Mouse (Mus musculus) ES-Bruce4 (cell line): ENCODE measurements around the gene Celsr1. TPM values are rescaled to one million over a fixed set of nuclear protein-coding genes. Genes with fewer than 3 reads are reported as not detected.
A peak's percentile ranks its signal among the peaks of the same experiment; 100 is the strongest.
"Not testable (repeated sequence)": the region's sequence is repeated elsewhere in the genome, so short reads cannot be mapped to it uniquely, and the experiment has no call there.

Source experiments
- H3K27ac ChIP-seq: 2 replicates; pipeline ENCODE4 v1.5.1; 2012; ENCODE audit warnings: low read length, inconsistent platforms; ENCODE audit not compliant: insufficient read depth
- H3K27me3 ChIP-seq: 2 replicates; pipeline ENCODE4 v1.6.1; 2012; ENCODE audit warnings: mild to moderate bottlenecking, low read length, inconsistent platforms; ENCODE audit not compliant: control insufficient read depth, poor library complexity, insufficient read depth, severe bottlenecking
- H3K36me3 ChIP-seq: 2 replicates; pipeline ENCODE4 v1.6.1; 2012; ENCODE audit warnings: inconsistent platforms, mild to moderate bottlenecking, low read length, moderate library complexity; ENCODE audit not compliant: control insufficient read depth, poor library complexity, insufficient read depth, severe bottlenecking
- H3K4me1 ChIP-seq: one replicate; pipeline ENCODE4 v1.8.1; 2011; ENCODE audit warnings: low read length; ENCODE audit not compliant: control insufficient read depth, insufficient read depth
- H3K4me3 ChIP-seq: 2 replicates; pipeline ENCODE4 v1.5.1; 2011; ENCODE audit warnings: low read depth, mild to moderate bottlenecking, low read length
- H3K9ac ChIP-seq: 2 replicates; pipeline ENCODE4 v1.6.1; 2012; ENCODE audit warnings: low read depth, mild to moderate bottlenecking, inconsistent platforms; ENCODE audit not compliant: poor library complexity, severe bottlenecking
- H3K9me3 ChIP-seq: replicated peaks from 2 replicates; pipeline ENCODE4 v1.6.1; 2012; ENCODE audit warnings: mild to moderate bottlenecking, low read length, inconsistent platforms; ENCODE audit not compliant: control insufficient read depth, poor library complexity, insufficient read depth, severe bottlenecking
- CTCF ChIP-seq: IDR thresholded peaks from one replicate; pipeline ENCODE4 v1.8.1; 2011; ENCODE audit warnings: low read depth, low read length
- EP300 ChIP-seq: IDR thresholded peaks from 2 replicates; pipeline ENCODE4 v1.6.1; 2011; ENCODE audit warnings: low read depth, low read length; ENCODE audit not compliant: insufficient read depth
- POLR2A ChIP-seq: IDR thresholded peaks from one replicate; pipeline ENCODE4 v1.8.1; 2011; ENCODE audit warnings: low read length; ENCODE audit not compliant: insufficient read depth
- polyA plus RNA-seq: library from polyadenylated mRNA; stranded (reverse); fragments of >200 nt; gene quantifications from 2 replicates; pipeline ENCODE4 v1.2.4, GENCODE M21; 2011; ENCODE audit warnings: low read depth; ENCODE audit not compliant: missing spikeins, insufficient read depth, insufficient read length

The Celsr1 gene
- polyA plus RNA-seq, 1 experiment = 10.2 TPM

- H3K27me3 ChIP-seq = no peaks in the 10 kb centered on the region
- no peak overlapping the region for H3K9ac ChIP-seq
- no peak for TF ChIP-seq POLR2A
- TF ChIP-seq CTCF = no peak
- TF ChIP-seq EP300 = no peak
- H3K9me3 ChIP-seq = no peaks in the 10 kb centered on the region
- no peaks in the 10 kb centered on the region for H3K36me3 ChIP-seq
- no peak overlapping the region for H3K27ac ChIP-seq
- peaks cover 2% of the 10 kb centered on the region for H3K4me1 ChIP-seq
- no peak overlapping the region for H3K4me3 ChIP-seq
These were observed 22.7 kb upstream of the Celsr1 start for GRCm38 (mm10) chr15:86056221-86056760.

GRCm38 (mm10) chr15:86054861-86055260 lies 21.3 kb upstream of the Celsr1 start:
- not testable (repeated sequence) for H3K27ac ChIP-seq, H3K4me1 ChIP-seq, H3K36me3 ChIP-seq, H3K27me3 ChIP-seq, H3K4me3 ChIP-seq, H3K9me3 ChIP-seq, H3K9ac ChIP-seq

- no peaks in the 10 kb centered on the region for H3K9me3 ChIP-seq
- peaks cover 2% of the 10 kb centered on the region for H3K4me1 ChIP-seq
- no peaks in the 10 kb centered on the region for H3K36me3 ChIP-seq
These were observed 20.4 kb upstream of the Celsr1 start for GRCm38 (mm10) chr15:86053890-86054536.

GRCm38 (mm10) chr15:86051878-86052478 lies 18.4 kb upstream of the Celsr1 start:
- Histone ChIP-seq H3K4me3 (no peak overlapping the region), H3K27ac (no peak overlapping the region), H3K4me1 (no peaks in the 10 kb centered on the region), H3K9me3 (no peaks in the 10 kb centered on the region), H3K27me3 (no peaks in the 10 kb centered on the region), H3K36me3 (no peaks in the 10 kb centered on the region), H3K9ac (no peak overlapping the region)
- TF ChIP-seq POLR2A (no peak), EP300 (no peak), CTCF (no peak)

More at GRCm38 (mm10) chr15:86053890-86054536, 20.4 kb upstream of the Celsr1 start:
- Histone ChIP-seq H3K9ac (no peak overlapping the region), H3K4me3 (no peak overlapping the region), H3K27me3 (no peaks in the 10 kb centered on the region), H3K27ac (no peak overlapping the region)
- TF ChIP-seq CTCF (peak; percentile 86), EP300 (no peak)

GRCm38 (mm10) chr15:86051152-86051551 lies 17.6 kb upstream of the Celsr1 start:
- Histone ChIP-seq H3K27ac (no peak overlapping the region), H3K36me3 (no peaks in the 10 kb centered on the region), H3K9me3 (no peaks in the 10 kb centered on the region), H3K9ac (no peak overlapping the region), H3K4me3 (no peak overlapping the region), H3K27me3 (no peaks in the 10 kb centered on the region), H3K4me1 (no peaks in the 10 kb centered on the region)
- no peak for TF ChIP-seq POLR2A
- no peak for TF ChIP-seq EP300
- no peak for TF ChIP-seq CTCF

- TF ChIP-seq EP300 = no peak
- TF ChIP-seq CTCF = no peak
- TF ChIP-seq POLR2A = no peak
- Histone ChIP-seq H3K36me3 (no peaks in the 10 kb centered on the region), H3K9ac (no peak overlapping the region), H3K9me3 (no peaks in the 10 kb centered on the region), H3K4me3 (no peak overlapping the region), H3K27ac (no peak overlapping the region), H3K27me3 (no peaks in the 10 kb centered on the region), H3K4me1 (no peaks in the 10 kb centered on the region)
These were observed 16.7 kb upstream of the Celsr1 start for GRCm38 (mm10) chr15:86050170-86050743.
